Mouse (Mus musculus) cortical plate, adult 2 months (tissue): ENCODE data around the gene Gpank1.

Experiments
- CTCF ChIP-seq: fragments of 200-500 bp; IDR thresholded peaks from 2 replicates; pipeline ENCODE4 v1.5.1; 2011; ENCODE audit warnings: mild to moderate bottlenecking, control low read depth, low read length; ENCODE audit not compliant: insufficient read depth; ENCODE audit errors: extremely low read depth
- POLR2A ChIP-seq: fragments of 200-500 bp; IDR thresholded peaks from 2 replicates; pipeline ENCODE4 v1.6.1; 2011; ENCODE audit warnings: mild to moderate bottlenecking, low read length, control low read depth; ENCODE audit not compliant: insufficient read depth; ENCODE audit errors: extremely low read depth

- TF ChIP-seq CTCF (no peak), POLR2A (no peak)
These were observed 24.9 kb downstream of the Gpank1 start for GRCm38 (mm10) chr17:35146139-35146538.
